Mouse (Mus musculus) embryonic facial prominence, embryonic 15.5 days (tissue): ENCODE results near the gene Mbnl1. TPM values are rescaled to one million over a fixed set of nuclear protein-coding genes. Genes with fewer than 3 reads are reported as not detected.

ENCODE experiments used
- ATAC-seq: fragments of 200-750 bp; cut with Nextera tagmentation; 2 replicates; pipeline ENCODE4 v1.8.0; 2017; ENCODE audit warnings: low read depth, moderate TSS enrichment; ENCODE audit not compliant: insufficient number of reproducible peaks, low FRiP score, low TSS enrichment
- H3K27ac ChIP-seq: fragments of 300-500 bp; sonication (generic); replicated peaks from 2 replicates; pipeline ENCODE4 v1.5.1; 2015; ENCODE audit warnings: mild to moderate bottlenecking, inconsistent platforms
- H3K27me3 ChIP-seq: fragments of 300-500 bp; sonication (generic); 2 replicates; pipeline ENCODE4 v1.6.1; 2015; ENCODE audit warnings: inconsistent platforms
- H3K36me3 ChIP-seq: fragments of 300-500 bp; sonication (generic); 2 replicates; pipeline ENCODE4 v1.6.1; 2015; ENCODE audit warnings: mild to moderate bottlenecking, inconsistent platforms
- H3K4me1 ChIP-seq: fragments of 300-500 bp; sonication (generic); 2 replicates; pipeline ENCODE4 v1.6.1; 2015; ENCODE audit warnings: inconsistent platforms
- H3K4me2 ChIP-seq: fragments of 300-500 bp; sonication (generic); replicated peaks from 2 replicates; pipeline ENCODE4 v1.6.1; 2015; ENCODE audit warnings: mild to moderate bottlenecking, inconsistent platforms
- H3K4me3 ChIP-seq: fragments of 300-500 bp; sonication (generic); replicated peaks from 2 replicates; pipeline ENCODE4 v1.5.1; 2015; ENCODE audit warnings: mild to moderate bottlenecking, inconsistent platforms
- H3K9ac ChIP-seq: fragments of 300-500 bp; sonication (generic); 2 replicates; pipeline ENCODE4 v1.6.1; 2015; ENCODE audit warnings: inconsistent platforms
- H3K9me3 ChIP-seq: fragments of 300-500 bp; sonication (generic); replicated peaks from 2 replicates; pipeline ENCODE4 v1.6.1; 2016; ENCODE audit warnings: inconsistent platforms
- WGBS: fragments of 180-500 bp; shearing (Covaris S2); methylation state at CpG from one replicate; pipeline ENCODE4 v1.1.7; 2015; 5-methylcytosine and 5-hydroxymethylcytosine counted together
- polyA plus RNA-seq: library from polyadenylated mRNA; unstranded; fragments of >200 nt; fragmentation: Nextera tagmentation; extraction: Ambion mirVana; gene quantifications from 2 replicates; pipeline ENCODE4 v1.2.1, GENCODE M21; 2015

The Mbnl1 gene
- polyA plus RNA-seq, 1 experiment from 2014 or later = 103 TPM

- Histone ChIP-seq H3K4me1 (peaks cover 28% of the 10 kb centered on the region), H3K36me3 (no peaks in the 10 kb centered on the region), H3K9ac (no peak overlapping the region), H3K27me3 (no peaks in the 10 kb centered on the region), H3K4me3 (no peak overlapping the region), H3K27ac (no peak overlapping the region), H3K9me3 (no peaks in the 10 kb centered on the region), H3K4me2 (no peak overlapping the region)
- ATAC-seq = no peak
- 45% methylated on average over 2 of the region's 2 CpGs for WGBS
Measured at GRCm38 (mm10) chr3:60531826-60532225, 59.2 kb downstream of the Mbnl1 start.

- Histone ChIP-seq H3K9me3 (no peaks in the 10 kb centered on the region), H3K9ac (no peak overlapping the region), H3K4me1 (peaks cover 11% of the 10 kb centered on the region), H3K36me3 (no peaks in the 10 kb centered on the region), H3K27me3 (no peaks in the 10 kb centered on the region), H3K27ac (no peak overlapping the region), H3K4me3 (no peak overlapping the region), H3K4me2 (no peak overlapping the region)
- no peak for ATAC-seq
- WGBS = 56% methylated on average over 3 of the region's 3 CpGs
Measured at GRCm38 (mm10) chr3:60535224-60535623, 62.6 kb downstream of the Mbnl1 start.

GRCm38 (mm10) chr3:60537063-60537462 lies 64.4 kb downstream of the Mbnl1 start:
- WGBS = 53% methylated on average over 2 of the region's 2 CpGs
- Histone ChIP-seq H3K4me1 (no peaks in the 10 kb centered on the region; the same call in 1 of the 2 replicates), H3K4me3 (no peak overlapping the region), H3K9ac (no peak overlapping the region), H3K27ac (no peak overlapping the region), H3K9me3 (no peaks in the 10 kb centered on the region), H3K36me3 (no peaks in the 10 kb centered on the region), H3K27me3 (no peaks in the 10 kb centered on the region), H3K4me2 (no peak overlapping the region)
- no peak for ATAC-seq

- no peak overlapping the region for H3K4me3 ChIP-seq
- H3K27me3 ChIP-seq = no peaks in the 10 kb centered on the region
- H3K4me1 ChIP-seq = no peaks in the 10 kb centered on the region; the same call in 1 of the 2 replicates
- no peak overlapping the region for H3K4me2 ChIP-seq
- H3K27ac ChIP-seq = no peak overlapping the region
- no peak overlapping the region for H3K9ac ChIP-seq
- WGBS = 40% methylated on average over 3 of the region's 3 CpGs
- no peak for ATAC-seq
- H3K36me3 ChIP-seq = no peaks in the 10 kb centered on the region
- no peaks in the 10 kb centered on the region for H3K9me3 ChIP-seq
Measured at GRCm38 (mm10) chr3:60538214-60538971, 65.8 kb downstream of the Mbnl1 start.

- no peak for ATAC-seq
- Histone ChIP-seq H3K4me1 (no peaks in the 10 kb centered on the region; the same call in 1 of the 2 replicates), H3K27ac (no peak overlapping the region), H3K9ac (no peak overlapping the region), H3K27me3 (no peaks in the 10 kb centered on the region), H3K36me3 (no peaks in the 10 kb centered on the region), H3K9me3 (no peaks in the 10 kb centered on the region), H3K4me2 (no peak overlapping the region), H3K4me3 (no peak overlapping the region)
- WGBS = 84% methylated on average over 4 of the region's 4 CpGs
Measured at GRCm38 (mm10) chr3:60541121-60541520, 68.5 kb downstream of the Mbnl1 start.

GRCm38 (mm10) chr3:60546196-60546595 lies 73.6 kb downstream of the Mbnl1 start:
- 59% methylated on average over 9 of the region's 9 CpGs for WGBS

GRCm38 (mm10) chr3:60546904-60547303 lies 74.3 kb downstream of the Mbnl1 start:
- H3K4me3 ChIP-seq = no peak overlapping the region
- no peaks in the 10 kb centered on the region for H3K36me3 ChIP-seq
- no peak overlapping the region for H3K27ac ChIP-seq
- no peaks in the 10 kb centered on the region for H3K9me3 ChIP-seq
- no peak overlapping the region for H3K4me2 ChIP-seq
- no peak for ATAC-seq
- H3K9ac ChIP-seq = no peak overlapping the region
- no peaks in the 10 kb centered on the region for H3K27me3 ChIP-seq
- H3K4me1 ChIP-seq = no peaks in the 10 kb centered on the region
- 90% methylated on average over 4 of the region's 4 CpGs for WGBS

More at GRCm38 (mm10) chr3:60546196-60546595, 73.6 kb downstream of the Mbnl1 start:
- Histone ChIP-seq H3K4me1 (no peaks in the 10 kb centered on the region), H3K9me3 (no peaks in the 10 kb centered on the region), H3K9ac (no peak overlapping the region), H3K4me2 (no peak overlapping the region), H3K36me3 (no peaks in the 10 kb centered on the region), H3K27ac (no peak overlapping the region), H3K4me3 (no peak overlapping the region), H3K27me3 (no peaks in the 10 kb centered on the region)
- ATAC-seq = no peak

GRCm38 (mm10) chr3:60550492-60550891 lies 77.9 kb downstream of the Mbnl1 start:
- Histone ChIP-seq H3K4me1 (no peaks in the 10 kb centered on the region), H3K27me3 (no peaks in the 10 kb centered on the region), H3K36me3 (no peaks in the 10 kb centered on the region), H3K9ac (no peak overlapping the region), H3K4me2 (no peak overlapping the region), H3K4me3 (no peak overlapping the region), H3K27ac (no peak overlapping the region), H3K9me3 (no peaks in the 10 kb centered on the region)
- ATAC-seq = no peak
- 43% methylated on average over 5 of the region's 5 CpGs for WGBS

GRCm38 (mm10) chr3:60551650-60552049 lies 79.0 kb downstream of the Mbnl1 start:
- H3K27ac ChIP-seq = 0 out of 2 replicates have a peak overlapping the region, but pooled peaks have one; percentile 44
- no peak for ATAC-seq
- H3K4me3 ChIP-seq = no peak overlapping the region
- H3K4me1 ChIP-seq = no peaks in the 10 kb centered on the region
- H3K9ac ChIP-seq = no peak overlapping the region
- no peaks in the 10 kb centered on the region for H3K36me3 ChIP-seq
- H3K9me3 ChIP-seq = no peaks in the 10 kb centered on the region
- H3K4me2 ChIP-seq = no peak overlapping the region
- 46% methylated on average over 3 of the region's 3 CpGs for WGBS
- no peaks in the 10 kb centered on the region for H3K27me3 ChIP-seq

- Histone ChIP-seq H3K4me1 (no peaks in the 10 kb centered on the region), H3K27me3 (no peaks in the 10 kb centered on the region), H3K4me3 (no peak overlapping the region), H3K9ac (no peak overlapping the region), H3K36me3 (no peaks in the 10 kb centered on the region), H3K27ac (no peak overlapping the region), H3K9me3 (no peaks in the 10 kb centered on the region), H3K4me2 (no peak overlapping the region)
- ATAC-seq = no peak
- 68% methylated on average over 3 of the region's 3 CpGs for WGBS
Measured at GRCm38 (mm10) chr3:60553011-60553410, 80.4 kb downstream of the Mbnl1 start.

- no peak for ATAC-seq
- Histone ChIP-seq H3K27ac (no peak overlapping the region), H3K4me2 (no peak overlapping the region), H3K27me3 (no peaks in the 10 kb centered on the region), H3K9me3 (no peaks in the 10 kb centered on the region), H3K9ac (no peak overlapping the region), H3K4me3 (no peak overlapping the region), H3K36me3 (no peaks in the 10 kb centered on the region), H3K4me1 (no peaks in the 10 kb centered on the region)
- 74% methylated on average over 3 of the region's 3 CpGs for WGBS
Measured at GRCm38 (mm10) chr3:60556596-60556995, 84.0 kb downstream of the Mbnl1 start.
